Mouse (Mus musculus): Measurements from ENCODE around the gene Sorl1.

Gene Sorl1

DNA sequence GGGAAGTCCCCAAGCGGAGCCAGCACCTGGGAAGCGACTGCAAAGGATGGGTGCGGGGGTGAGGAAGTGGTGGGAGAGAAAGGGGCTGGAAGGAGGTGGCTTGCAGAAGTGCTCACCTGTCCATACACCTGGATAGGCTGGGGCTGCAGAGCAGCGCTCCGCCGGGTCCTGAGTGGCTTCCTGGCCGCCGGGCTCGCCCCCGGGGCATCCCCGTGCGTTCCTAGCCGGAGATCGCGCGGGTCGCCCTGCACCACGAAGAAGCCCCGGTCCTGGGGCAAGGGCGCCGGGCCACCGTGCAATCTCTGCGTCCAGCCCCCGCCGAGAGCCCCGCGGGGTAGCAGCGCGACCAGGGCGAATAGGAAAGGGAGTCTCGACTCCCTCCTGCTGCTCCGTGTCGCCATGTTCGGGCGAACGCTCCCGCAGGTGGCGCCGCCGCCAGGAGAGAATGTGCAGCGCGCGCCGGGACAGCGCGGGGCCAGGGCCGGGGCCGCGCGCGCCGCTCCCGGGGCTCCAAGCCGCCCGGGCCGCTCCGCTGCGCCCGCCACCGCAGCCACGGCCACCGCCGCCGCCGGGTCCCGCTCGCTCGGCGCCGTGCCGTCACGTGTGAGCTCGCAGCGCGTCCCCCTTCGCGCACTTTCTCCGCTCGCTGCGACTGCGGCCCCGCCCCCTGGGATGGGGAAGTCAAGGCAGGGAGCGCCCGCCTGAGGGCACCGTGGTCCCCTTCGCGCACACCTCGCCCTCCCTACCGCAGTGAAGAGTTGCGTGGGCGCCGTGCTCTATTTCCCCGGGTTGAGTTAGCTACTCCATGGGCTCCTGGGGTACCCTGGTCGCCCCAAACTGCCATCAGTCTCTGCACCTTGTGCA lies at the start of gene Sorl1:
Gene Sorl1, minus strand, starts transcription at position 585 of the 864 bp plus-strand sequence.
- peak; percentile 80 for DNase-seq

DNA sequence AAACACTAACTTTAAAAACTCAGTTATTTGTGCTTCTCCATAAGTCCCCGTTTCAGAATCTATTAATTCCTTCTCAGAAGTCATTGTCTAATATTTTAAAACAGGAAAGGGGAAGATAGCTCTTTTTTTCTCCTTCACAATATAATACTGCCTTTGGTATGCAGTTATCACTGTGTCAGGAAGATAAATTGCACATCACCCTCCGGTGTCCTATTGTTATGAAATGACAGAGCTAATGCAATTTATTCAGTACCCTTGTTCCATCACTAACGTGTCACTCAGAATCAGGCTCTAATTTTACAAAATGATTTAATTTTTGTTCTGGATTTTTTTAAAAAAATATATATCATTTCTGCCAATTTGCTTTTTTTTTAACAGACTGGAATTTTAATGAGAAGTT lies 49.7 kb upstream of the Sorl1 start:
- no peak for DNase-seq

DNA sequence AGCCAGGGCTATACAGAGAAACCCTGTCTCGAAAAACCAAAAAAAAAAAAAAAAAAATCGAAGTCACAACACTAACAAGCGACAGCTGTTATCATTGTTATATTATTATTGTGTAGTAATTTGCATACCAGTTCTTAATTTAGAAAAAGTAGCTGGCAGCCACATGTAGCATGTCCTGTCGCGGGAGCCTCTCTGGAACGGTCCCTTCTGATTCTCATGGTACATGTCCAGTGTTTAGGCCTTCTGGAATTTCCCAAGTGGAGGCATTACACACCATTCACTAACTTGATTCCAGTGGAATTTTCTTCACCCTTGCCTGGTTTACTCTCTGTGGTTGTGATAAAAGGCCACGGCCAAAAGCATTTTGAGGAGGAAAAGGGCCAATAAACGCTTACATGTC lies 45.4 kb upstream of the Sorl1 start:
- DNase-seq = no peak

DNA sequence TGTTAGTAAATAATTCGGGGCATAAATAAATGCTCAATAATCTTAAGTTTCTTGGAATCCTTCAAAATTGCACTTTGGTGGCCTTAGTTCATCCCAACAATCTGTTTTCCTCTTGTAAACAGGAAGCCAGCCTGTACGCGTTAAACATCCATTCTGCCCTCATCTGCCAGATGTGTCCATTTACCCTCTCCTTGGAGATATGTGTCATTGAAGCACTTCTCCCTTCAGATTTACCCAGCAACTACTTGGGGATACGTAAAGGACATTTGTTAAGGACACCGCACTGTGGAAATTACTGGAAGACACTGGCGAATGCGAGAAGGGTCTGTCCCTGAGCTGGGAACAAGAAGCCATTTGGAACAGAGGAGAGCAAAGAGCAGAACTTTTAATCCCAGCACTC lies 44.9 kb upstream of the Sorl1 start:
- no peak for DNase-seq

DNA sequence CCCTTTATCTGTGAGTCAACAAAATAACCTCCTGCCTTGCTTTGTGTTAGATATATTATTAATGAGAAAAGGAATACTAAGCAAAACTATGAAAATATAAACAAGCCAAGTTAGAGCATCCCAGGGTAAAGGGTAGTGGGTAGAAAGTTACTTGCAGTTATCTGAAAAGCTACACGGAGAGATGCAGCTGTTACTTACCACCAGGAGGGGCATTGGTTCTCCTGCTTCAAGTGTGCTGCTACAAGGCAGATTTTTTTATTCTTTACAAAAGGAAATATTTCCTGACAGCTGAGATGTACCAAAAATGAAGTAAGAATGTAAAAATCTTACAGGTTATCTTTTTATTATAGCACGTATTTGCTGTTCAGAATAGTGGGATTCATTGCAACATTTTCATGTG lies 40.8 kb upstream of the Sorl1 start:
- DNase-seq = no peak

DNA sequence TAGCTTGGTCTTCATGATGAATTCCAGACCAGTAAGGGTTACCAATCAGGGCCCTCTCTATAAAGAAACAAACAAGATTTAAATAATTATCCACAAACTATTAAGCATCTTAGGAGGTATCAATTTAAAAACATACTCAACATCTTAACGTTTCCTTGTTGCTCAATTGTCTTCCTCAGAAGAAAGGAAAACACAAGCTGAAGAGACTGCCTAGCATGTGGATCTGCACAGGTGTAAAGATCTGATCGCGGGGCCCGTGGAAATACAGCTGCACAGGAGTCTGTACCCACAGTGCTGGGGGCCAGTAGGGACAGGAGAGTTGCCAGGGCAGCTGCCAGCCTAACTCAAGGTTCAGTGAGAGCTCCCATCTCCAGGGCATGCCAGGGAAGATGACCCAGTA lies 38.9 kb upstream of the Sorl1 start:
- DNase-seq = no peak

DNA sequence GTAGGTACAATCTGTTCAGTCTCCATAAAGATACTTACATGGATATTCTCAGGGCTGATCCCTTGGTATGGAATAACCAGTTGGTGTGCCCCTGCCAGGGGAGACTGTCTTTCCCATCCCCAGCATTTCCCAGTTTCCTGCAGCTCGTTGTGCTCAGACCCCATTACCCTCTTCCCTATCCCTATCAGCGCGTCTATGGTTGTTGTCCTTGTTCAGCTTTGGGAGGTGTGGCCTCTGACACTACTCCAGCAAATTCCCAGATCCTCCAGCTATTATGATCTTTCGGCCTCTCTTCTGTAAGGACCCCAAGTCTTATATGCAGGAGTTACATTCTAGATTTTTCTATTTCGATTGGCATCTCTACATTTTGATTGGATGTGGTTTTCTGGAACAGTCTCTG lies 35.3 kb upstream of the Sorl1 start:
- DNase-seq = no peak

DNA sequence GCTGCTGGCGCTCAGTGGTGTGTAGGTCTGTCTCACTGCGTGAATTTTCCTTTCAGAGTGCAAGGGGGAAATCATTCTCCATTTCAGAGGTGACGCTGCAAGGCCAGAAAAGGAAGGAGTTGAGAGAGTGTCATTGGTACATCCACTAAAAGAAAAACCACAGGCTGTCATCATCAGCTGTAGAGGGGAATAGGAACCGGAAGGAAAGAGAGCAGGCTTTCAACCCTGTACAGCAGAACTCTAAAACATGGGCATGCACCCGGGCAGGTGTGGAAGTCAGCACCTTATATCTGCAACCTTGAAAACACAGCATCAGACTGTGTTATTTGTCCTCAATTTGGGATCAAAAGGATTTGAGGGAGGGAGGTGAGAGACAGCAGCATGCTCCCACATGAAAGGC lies 34.6 kb upstream of the Sorl1 start:
- no peak for DNase-seq

DNA sequence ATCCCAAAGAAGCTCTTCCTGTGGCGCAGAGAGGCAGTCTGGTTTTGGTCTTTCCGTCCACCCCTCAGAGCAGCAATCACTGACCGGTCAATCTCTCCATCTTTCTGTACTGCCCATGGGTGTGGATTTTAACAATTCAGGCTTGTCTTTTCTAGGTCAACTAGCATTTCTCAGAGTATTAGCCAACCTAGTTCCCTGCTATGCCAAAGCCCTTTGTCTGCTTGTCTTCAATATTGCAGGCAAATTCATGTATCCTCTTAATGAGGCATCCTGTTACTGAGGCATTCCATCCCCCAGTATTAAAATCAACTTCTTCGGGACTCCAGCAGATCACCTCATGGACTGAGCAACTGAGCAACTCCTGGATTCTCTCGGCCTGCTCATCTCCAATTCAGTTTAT lies 33.9 kb upstream of the Sorl1 start:
- DNase-seq = no peak

DNA sequence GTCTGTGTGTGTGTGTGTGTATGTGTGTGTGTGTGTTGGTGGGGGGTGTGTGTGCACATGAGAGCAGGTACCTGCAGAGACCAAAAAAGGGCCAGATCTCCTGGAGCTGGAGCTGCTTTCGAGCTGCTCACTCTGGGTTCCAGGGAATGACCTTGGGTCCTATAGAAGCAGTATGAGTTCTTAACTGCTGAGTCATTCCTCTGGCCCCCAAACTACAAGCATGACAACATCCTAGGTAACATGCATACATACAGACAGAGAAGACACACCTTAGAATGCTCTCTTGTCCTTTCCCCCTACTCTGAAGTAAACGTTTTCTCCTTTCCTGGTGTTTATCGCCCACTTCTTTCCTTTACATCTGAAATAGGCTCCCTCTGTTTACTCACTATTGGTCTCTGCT lies 32.5 kb upstream of the Sorl1 start:
- no peak for DNase-seq

DNA sequence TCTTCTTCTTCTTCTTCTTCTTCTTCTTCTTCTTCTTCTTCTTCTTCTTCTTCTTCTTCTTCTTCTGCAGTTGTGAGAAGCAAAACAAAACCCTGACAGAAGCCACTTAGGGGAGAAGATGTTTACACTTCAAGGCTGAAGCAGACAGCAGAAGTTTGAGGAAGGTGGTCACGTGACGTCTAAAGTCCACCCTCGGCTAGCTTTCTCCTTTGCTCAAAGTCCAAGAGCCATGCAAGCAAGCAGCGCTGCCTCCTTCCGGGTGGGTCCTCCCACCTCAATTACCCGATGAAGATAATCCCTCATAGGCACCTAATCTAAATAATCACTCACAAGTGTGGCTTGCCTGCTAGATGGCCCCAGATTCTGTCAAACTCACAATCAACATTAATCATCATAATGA lies 30.6 kb upstream of the Sorl1 start:
- no peak for DNase-seq

DNA sequence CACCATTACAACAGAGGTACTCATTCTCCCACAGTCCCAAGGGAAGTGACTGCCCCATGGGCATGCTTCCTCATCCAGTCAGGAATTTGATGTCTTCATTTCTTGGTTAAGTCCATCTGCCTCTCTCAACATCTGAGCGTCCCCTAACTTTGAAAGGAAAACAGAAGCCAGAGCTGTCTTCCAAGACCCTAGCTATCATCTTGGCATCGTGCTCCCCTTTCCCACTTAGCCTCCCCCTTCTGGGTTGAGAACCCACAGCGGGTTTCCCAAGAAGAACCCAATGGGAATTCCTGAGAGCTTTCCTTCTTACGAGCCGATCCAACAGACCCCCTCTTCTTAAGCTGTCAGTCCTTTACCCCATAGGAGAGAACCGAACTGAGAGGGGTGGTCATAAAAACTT lies 24.7 kb upstream of the Sorl1 start:
- no peak for DNase-seq

DNA sequence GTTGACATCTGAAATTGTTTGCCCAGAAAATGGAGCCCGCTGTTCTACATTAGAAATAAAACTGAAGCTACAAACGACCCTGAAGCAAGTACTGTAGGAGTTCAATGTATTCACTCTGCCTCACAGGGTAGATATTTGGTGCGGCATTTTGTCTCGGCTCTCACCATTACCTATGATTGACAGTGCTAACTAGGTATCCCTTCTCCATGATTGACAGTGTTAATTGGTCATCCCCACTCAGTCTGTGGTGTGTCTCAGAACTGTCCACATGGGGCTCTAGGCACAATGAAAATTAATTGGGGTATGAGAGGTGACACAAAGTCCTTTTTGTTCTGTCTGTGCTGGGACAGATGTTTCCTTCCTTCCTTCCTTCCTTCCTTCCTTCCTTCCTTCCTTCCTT lies 23.9 kb upstream of the Sorl1 start:
- DNase-seq = no peak

DNA sequence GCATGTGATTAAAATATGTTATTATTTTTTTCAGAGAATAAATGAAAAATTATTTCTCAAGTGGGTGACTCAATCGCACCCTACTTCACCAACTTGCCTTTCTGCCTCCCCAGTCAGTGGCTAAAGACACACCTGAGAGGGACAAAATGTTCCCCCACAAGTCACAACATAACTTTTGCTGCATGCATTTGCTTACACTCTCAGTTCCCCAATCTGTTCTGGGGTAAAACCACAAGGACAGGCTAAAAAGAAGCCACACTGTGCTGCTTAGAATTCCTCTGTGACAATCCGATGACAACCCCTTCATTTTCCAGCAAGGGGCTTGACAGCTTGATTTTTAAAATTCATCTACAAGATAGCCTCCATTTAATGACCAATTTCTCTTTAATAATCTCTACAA lies 22.4 kb upstream of the Sorl1 start:
- no peak for DNase-seq

DNA sequence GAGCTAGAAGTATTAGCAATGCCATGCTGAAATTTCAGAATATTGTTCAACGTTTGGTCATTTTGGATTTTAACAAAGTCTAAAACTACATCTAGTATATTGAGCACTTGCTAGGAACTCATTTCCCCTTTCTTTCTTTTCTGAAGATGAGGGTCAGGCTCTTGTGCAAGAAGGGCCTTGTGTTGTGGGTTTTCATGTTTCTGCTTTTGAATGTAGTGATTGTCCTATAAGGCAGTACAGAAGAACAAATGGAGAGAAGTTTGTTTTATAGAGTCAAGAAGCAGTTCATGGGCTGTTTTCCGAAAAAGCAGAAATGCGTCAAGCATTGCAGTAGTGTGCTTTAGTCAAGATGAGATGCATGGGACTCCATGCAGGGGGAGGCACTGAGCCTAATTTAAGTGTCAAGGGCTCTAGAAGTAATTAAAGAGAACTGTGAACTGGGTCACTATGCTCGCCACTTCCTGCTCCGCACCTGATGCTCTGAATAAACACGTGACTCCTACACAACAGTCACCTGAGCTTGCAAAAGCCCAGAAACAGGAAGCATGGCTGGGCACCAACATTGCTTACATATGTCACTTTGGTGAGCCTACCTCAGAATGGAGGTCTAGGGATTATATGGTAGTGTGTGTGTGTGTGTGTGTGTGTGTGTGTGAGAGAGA lies 17.6 kb upstream of the Sorl1 start:
- no peak for DNase-seq

DNA sequence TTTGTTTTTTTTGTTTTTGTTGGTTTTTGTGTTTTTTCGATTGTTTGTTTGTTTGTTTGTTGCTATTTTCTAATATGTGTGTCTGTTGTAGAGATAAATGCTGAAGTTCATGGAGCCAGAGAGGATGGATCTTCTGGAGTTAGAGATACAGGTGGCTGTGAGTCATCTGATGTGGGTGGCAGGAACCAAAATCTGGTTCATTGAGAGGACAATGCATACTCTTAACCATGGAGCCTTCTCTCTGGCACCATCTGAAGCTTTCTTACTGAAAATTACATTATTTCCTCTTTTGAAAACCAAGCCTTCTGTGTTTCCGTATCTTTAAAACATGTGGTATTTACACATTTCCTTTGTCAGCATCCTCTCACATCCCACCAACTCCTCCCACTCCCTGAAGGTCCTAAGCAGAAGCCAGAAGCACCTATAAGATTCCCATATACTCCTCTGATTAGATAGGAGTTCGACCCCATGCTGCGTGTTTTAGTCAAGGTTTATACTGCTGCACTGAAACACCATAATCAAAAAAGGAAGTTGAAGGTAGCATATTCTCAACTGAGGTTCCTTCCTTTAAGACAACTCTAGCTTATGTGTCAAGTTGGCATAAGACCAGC lies 14.3 kb upstream of the Sorl1 start:
- DNase-seq = no peak

DNA sequence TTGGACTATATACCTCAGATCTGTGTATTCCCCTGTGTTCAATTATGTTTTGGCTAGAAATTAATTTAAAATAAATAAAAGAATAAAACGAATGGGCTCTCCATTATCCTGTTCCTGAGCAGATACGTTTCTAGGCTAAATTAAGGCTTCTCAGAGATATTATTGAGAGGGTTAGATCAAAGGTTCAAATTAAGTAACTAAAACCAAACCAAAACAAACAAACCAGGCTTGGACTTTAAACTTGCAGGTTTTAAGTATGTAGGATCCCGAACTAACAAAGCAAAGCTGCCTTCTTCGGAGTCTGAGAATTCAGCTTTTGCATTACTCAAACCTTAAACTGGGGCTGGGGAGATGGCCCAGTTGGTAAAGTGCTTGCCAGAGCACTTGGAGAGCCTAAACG lies 13.5 kb upstream of the Sorl1 start:
- DNase-seq = no peak

DNA sequence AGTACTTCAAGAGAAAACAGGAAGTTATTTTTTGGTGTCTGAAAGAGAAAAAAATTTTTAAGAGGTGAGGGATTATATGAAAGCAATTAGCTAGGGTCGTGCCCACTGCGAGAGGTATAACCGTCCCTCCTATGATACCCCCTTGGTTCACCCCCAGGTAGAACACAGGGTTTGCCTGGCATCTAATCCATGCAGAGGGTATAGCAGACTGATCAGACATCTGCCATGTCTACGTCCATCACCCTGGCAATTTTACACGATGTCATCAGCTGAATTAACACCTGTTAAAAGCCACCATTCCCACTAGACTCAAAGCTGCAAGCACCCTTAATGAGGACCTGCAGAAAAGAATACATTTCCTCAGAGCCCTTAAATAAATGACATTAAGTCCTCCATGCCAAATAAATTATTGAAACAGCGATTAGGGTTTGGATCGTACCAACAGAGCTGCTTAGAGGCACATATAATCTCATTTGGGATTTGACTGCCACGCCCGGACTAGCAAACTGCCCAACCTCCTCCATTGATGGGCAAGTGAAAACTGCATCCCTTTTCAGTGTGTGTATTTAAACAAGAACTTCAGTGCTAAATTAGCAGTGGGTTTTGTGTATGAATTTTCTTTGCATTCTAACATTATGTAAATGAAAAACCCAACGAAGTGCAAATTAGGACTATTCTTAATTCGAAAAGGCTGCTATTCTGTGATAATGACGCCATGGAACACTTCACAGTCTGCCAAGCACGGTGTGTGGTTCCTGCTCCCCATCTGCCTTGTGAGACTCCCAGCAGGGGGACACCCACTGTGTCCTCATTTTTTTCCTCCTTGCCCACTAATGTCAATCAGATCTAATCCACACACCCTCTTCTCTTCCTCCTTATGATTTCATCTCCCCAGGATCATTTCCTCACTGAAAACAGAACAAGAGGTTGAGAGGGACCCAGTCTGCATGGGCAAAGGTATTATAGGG lies 7.0 kb upstream of the Sorl1 start:
- DNase-seq = no peak

DNA sequence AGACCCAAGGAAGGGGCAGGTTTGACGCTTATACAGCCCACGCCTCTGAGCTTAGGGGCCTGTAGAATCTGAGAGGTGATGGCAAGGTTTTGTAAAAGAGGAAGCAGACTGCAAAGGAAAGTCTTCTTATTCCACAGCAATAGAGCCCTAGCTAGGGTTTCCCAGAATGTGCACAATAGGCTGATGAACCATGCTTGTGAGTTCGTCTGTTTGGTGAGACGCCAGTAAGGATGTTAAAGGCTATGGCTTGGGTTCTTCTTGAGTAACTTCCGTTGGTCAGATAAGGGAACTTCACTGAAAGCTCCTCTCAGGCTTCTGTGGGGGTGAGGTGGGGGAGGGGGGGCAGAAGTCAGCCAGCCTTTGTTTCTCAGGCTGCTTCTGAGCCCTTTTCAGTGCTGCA lies 3.9 kb upstream of the Sorl1 start:
- DNase-seq = no peak

DNA sequence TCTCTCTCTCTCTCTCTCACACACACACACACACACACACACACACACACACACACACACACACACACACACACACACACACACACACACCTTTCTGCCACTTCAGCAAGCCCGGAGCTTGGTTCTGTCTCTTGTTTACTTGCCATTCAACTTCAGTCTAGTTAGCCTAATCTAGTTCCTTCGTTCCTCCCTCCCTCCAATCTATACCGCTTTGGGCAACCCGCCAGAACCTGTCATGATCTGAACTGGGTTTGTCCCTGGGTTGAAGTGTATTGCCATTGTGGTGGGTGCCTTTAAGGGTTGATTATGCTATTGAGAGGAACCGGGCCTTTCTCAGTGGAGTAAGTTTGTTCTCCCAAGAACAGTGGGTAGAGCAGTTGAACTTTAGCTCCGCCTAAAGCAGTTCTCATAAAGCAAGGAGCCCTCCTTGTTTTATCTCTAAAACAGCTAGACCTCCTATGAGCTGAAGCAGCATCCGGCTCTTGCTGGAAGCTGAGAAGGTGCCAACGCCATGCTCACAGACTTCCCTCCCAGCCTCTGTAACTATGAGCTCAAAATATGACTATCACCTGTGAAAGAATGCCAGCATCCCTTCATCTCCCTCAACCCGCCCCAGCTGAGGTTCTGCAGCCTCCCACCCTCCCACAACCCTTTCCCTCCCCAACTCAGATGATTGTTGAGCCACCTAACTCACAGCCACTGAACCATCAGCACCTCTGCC lies 1.3 kb upstream of the Sorl1 start:
- no peak for DNase-seq

DNA sequence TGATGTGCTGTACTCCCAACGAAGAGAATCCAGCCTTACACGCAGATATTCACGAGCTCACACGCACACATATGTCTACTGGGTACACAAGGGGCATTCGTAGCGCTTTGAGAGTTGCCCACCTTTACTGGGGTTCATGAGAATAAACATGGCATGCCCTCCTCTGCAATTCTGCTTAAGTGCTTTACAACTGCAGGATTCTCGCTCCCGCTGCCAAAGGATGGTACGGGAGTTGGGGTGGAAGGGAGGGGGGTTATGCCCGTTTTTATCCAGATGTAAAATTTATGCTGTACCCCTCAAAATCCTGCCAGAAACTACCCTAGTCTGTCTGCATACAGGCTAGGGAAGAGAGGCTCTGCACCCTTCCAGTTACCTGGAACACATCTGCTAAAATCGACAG lies 893 bp downstream of the Sorl1 start:
- no peak for DNase-seq

DNA sequence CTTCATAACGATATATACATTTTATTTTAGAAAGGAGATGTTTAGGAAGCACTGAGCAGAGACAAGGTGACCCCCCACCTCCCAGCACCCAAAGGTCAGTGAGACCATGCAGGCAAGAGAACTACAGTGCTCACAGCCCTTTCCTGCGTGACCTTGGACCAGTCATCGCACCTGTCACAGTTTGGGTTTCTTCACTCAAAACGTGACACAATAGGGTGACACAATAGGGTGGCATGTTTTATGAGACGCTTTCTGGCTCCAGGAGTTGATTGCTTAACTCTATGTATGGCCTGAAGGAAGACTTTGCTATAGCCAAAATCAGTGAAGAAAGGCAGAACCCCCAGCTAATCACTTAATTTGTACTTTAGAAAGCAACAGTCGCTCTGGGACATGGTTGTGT lies 1.7 kb downstream of the Sorl1 start:
- DNase-seq = no peak

Measured in lung, postnatal 14 days (tissue).